Mouse (Mus musculus): ENCODE results near the gene Fmnl2. TPM values are rescaled to one million over a fixed set of nuclear protein-coding genes. Genes with fewer than 3 reads are reported as not detected.
A peak's percentile ranks its signal among the peaks of the same experiment; 100 is the strongest.

The Fmnl2 gene
- polyA plus RNA-seq, 1 experiment from 2014 or later, result 3.5 TPM

- Histone ChIP-seq H3K9ac (replicated peaks; ENCODE audit: low read depth) (no peak overlapping the region), H3K9me3 (ENCODE audit: low read length) (no peaks in the 10 kb centered on the region), H3K4me1 (ENCODE audit: insufficient read depth, low read depth, low read length) (peaks cover 12% of the 10 kb centered on the region; the same call in 1 of the 2 replicates), H3K27me3 (replicated peaks; ENCODE audit: insufficient read depth, low read length) (no peaks in the 10 kb centered on the region), H3K36me3 (ENCODE audit: insufficient read depth, low read length) (no peaks in the 10 kb centered on the region), H3K4me3 (ENCODE audit: low read depth, low read length) (no peak overlapping the region), H3K27ac (ENCODE audit: low read length) (no peak overlapping the region), H3K4me2 (replicated peaks; ENCODE audit: low read depth, low read length) (no peak overlapping the region)
- DNase-seq (ENCODE audit: low spot score) (no peak), ATAC-seq (no peak)
- no peak for TF ChIP-seq CTCF (IDR thresholded peaks at IDR 0.05)
- TF ChIP-seq EP300 (IDR thresholded peaks at IDR 0.05), result no peak
- WGBS, result 64% methylated on average over 1 of the region's 1 CpGs
Observed at GRCm38 (mm10) chr2:52984556-52984955, 126.9 kb downstream of the Fmnl2 start.

GRCm38 (mm10) chr2:52985167-52985566 is 127.5 kb downstream of the Fmnl2 start:
- Histone ChIP-seq H3K9me3 (ENCODE audit: low read length) (no peaks in the 10 kb centered on the region), H3K4me2 (replicated peaks; ENCODE audit: low read depth, low read length) (no peak overlapping the region), H3K9ac (replicated peaks; ENCODE audit: low read depth) (no peak overlapping the region), H3K36me3 (ENCODE audit: insufficient read depth, low read length) (no peaks in the 10 kb centered on the region), H3K27me3 (replicated peaks; ENCODE audit: insufficient read depth, low read length) (no peaks in the 10 kb centered on the region), H3K27ac (ENCODE audit: low read length) (no peak overlapping the region), H3K4me1 (ENCODE audit: insufficient read depth, low read depth, low read length) (peaks cover 6% of the 10 kb centered on the region; the same call in 1 of the 2 replicates), H3K4me3 (ENCODE audit: low read depth, low read length) (no peak overlapping the region)
- TF ChIP-seq CTCF (IDR thresholded peaks at IDR 0.05) (no peak), EP300 (IDR thresholded peaks at IDR 0.05) (no peak)
- ATAC-seq (no peak), DNase-seq (ENCODE audit: low spot score) (no peak)
- WGBS, result 52% methylated on average over 4 of the region's 4 CpGs

DNA sequence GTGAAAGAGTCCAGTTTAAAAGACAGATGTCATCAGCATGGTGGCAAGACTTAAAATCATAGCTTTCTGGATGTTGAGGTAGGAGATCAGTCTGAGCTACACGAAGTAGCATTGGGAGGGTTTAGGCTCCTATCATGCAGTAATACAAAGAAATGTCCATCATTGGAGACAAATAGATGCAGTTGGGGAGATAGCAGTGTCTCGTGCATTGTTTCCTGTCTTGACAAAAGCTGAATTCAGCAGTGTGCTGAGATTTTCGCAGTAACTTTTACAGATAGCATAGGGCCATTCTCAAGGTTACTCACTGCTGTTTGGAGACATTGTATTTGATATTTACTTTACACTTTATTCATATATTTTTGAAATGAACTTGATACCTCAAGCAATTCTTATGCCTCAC is 128.7 kb downstream of the Fmnl2 start:
- Histone ChIP-seq H3K27me3 (replicated peaks; ENCODE audit: insufficient read depth, low read length) (no peaks in the 10 kb centered on the region), H3K9me3 (ENCODE audit: low read length) (no peaks in the 10 kb centered on the region), H3K9ac (replicated peaks; ENCODE audit: low read depth) (no peak overlapping the region), H3K36me3 (ENCODE audit: insufficient read depth, low read length) (no peaks in the 10 kb centered on the region), H3K4me1 (ENCODE audit: insufficient read depth, low read depth, low read length) (peaks cover 4% of the 10 kb centered on the region; the same call in 1 of the 2 replicates), H3K27ac (ENCODE audit: low read length) (no peak overlapping the region), H3K4me3 (ENCODE audit: low read depth, low read length) (no peak overlapping the region), H3K4me2 (replicated peaks; ENCODE audit: low read depth, low read length) (no peak overlapping the region)
- DNase-seq (ENCODE audit: low spot score) (no peak), ATAC-seq (no peak)
- WGBS, result 60% methylated on average over 3 of the region's 3 CpGs
- TF ChIP-seq EP300 (IDR thresholded peaks at IDR 0.05) (no peak), CTCF (IDR thresholded peaks at IDR 0.05) (no peak)

GRCm38 (mm10) chr2:52987035-52987434 is 129.4 kb downstream of the Fmnl2 start:
- Histone ChIP-seq H3K27me3 (replicated peaks; ENCODE audit: insufficient read depth, low read length) (no peaks in the 10 kb centered on the region), H3K4me2 (replicated peaks; ENCODE audit: low read depth, low read length) (no peak overlapping the region), H3K27ac (ENCODE audit: low read length) (no peak overlapping the region), H3K36me3 (ENCODE audit: insufficient read depth, low read length) (no peaks in the 10 kb centered on the region), H3K9ac (replicated peaks; ENCODE audit: low read depth) (no peak overlapping the region), H3K4me1 (ENCODE audit: insufficient read depth, low read depth, low read length) (peaks cover 4% of the 10 kb centered on the region; the same call in 1 of the 2 replicates), H3K9me3 (ENCODE audit: low read length) (no peaks in the 10 kb centered on the region), H3K4me3 (ENCODE audit: low read depth, low read length) (no peak overlapping the region)
- TF ChIP-seq CTCF (IDR thresholded peaks at IDR 0.05), result no peak
- no peak for TF ChIP-seq EP300 (IDR thresholded peaks at IDR 0.05)
- ATAC-seq (no peak), DNase-seq (ENCODE audit: low spot score) (no peak)
- 90% methylated on average over 6 of the region's 6 CpGs for WGBS

DNA sequence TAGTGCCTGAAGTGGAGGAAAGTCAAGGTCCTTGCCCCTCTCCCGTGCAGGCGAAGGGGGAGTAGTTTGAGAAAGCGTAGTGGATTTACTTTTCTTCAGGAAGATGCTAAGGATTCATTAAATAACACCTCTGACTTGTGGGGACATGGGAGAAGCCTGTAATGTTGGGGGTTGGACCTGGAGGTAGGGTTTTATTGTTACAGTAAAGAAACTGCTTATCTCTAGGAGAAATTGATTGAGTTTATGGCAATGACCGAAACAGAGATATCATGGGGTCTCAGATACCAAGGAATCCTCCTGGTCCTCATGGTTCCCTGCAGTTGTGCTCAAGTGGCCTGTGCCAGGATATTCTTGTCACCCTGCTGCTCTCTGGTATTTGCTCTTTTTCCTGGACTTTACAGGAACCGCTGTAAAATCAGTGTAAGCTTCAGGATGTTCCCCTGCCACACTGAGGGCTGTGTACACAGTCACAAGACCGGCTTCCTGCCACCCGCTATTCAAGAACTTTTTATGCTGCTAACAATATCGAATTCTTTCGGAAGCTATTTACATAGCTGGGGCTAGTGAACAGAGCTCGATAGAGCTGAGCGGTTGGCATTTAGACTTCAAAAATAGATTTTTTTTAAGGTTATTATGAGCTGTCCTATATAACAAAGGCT is 130.1 kb downstream of the Fmnl2 start:
- 37% methylated on average over 11 of the region's 11 CpGs for WGBS
- TF ChIP-seq CTCF (IDR thresholded peaks at IDR 0.05), result no peak
- TF ChIP-seq EP300 (IDR thresholded peaks at IDR 0.05), result no peak
- Histone ChIP-seq H3K4me1 (ENCODE audit: insufficient read depth, low read depth, low read length) (peaks cover 4% of the 10 kb centered on the region; the same call in 1 of the 2 replicates), H3K4me2 (replicated peaks; ENCODE audit: low read depth, low read length) (no peak overlapping the region), H3K36me3 (ENCODE audit: insufficient read depth, low read length) (no peaks in the 10 kb centered on the region), H3K4me3 (ENCODE audit: low read depth, low read length) (no peak overlapping the region), H3K9ac (replicated peaks; ENCODE audit: low read depth) (no peak overlapping the region), H3K27ac (ENCODE audit: low read length) (no peak overlapping the region), H3K27me3 (replicated peaks; ENCODE audit: insufficient read depth, low read length) (no peaks in the 10 kb centered on the region), H3K9me3 (ENCODE audit: low read length) (no peaks in the 10 kb centered on the region)
- ATAC-seq (peak; percentile 19; the same call in 1 of the 2 replicates), DNase-seq (ENCODE audit: low spot score) (peak; percentile 41)

GRCm38 (mm10) chr2:52989316-52989715 is 131.7 kb downstream of the Fmnl2 start:
- ATAC-seq, result no peak
- no peak overlapping the region for H3K4me3 ChIP-seq (ENCODE audit: low read depth, low read length)

More at GRCm38 (mm10) chr2:52989316-52989715, 131.7 kb downstream of the Fmnl2 start:
- H3K36me3 ChIP-seq (ENCODE audit: insufficient read depth, low read length), result no peaks in the 10 kb centered on the region
- no peaks in the 10 kb centered on the region for H3K9me3 ChIP-seq (ENCODE audit: low read length)
- peak; percentile 52 for DNase-seq (ENCODE audit: low spot score)
- TF ChIP-seq CTCF (IDR thresholded peaks at IDR 0.05), result no peak
- no peak for TF ChIP-seq EP300 (IDR thresholded peaks at IDR 0.05)
- 27% methylated on average over 4 of the region's 4 CpGs for WGBS
- H3K4me1 ChIP-seq (ENCODE audit: insufficient read depth, low read depth, low read length), result peaks cover 4% of the 10 kb centered on the region; the same call in 1 of the 2 replicates
- no peaks in the 10 kb centered on the region for H3K27me3 ChIP-seq (replicated peaks; ENCODE audit: insufficient read depth, low read length)
- H3K9ac ChIP-seq (replicated peaks; ENCODE audit: low read depth), result no peak overlapping the region
- H3K4me2 ChIP-seq (replicated peaks; ENCODE audit: low read depth, low read length), result no peak overlapping the region
- no peak overlapping the region for H3K27ac ChIP-seq (ENCODE audit: low read length)
